8 mouse cellular contexts compared by ENCODE assay signal in the genomic region with DNA sequence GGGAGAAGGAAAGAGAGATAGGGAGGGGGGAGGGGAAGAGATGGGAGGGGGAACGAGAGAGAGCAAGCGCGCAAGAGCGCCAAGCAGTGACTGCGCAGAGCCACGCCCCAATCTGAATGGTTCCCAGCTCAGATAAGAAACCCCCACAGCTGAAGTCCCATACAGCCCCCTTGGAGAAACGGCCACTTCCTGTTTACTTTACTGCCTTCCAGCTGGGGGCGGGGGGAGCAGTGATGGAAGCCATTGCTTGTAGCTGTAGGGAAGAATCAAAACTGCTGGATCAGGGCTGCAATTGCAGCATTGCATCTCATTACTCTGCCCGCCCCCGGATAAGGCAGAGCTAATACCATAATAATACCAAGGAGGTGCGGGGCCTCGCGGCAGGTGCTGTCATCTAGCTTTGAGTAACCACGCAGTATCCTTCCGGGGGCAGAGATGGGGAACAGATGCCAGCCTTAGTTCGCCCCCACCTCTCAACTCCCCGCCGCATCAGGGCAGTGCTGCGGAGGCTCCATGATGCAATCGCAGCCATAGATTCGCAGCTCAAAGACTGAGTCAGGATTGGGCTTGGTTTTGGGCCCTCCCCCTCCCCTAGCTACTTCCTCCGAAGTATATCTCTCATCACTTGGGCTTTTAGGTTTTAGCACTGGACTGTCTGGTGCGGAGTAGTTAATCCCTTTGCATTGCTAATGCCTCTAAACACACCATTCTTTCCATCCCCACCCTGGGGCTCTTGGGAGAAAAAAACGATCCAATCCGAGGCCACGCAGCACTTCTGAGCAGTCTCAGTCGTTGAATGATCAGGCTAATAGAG.
DNase-seq lines count a peak whose midpoint lies in the region; ATAC-seq lines count a peak whose summit lies in the region.

No protein-coding gene starts in this region.

- H3K9me3 ChIP-seq in hindbrain, embryonic 15.5 days, result no peaks in the 10 kb centered on the region

- H3K9ac ChIP-seq in hindbrain, embryonic 15.5 days, result peak overlapping the region; percentile 45

- H3K27me3 ChIP-seq in hindbrain, embryonic 15.5 days, result peaks cover 19% of the 10 kb centered on the region; the same call in 1 of the 2 replicates

- no peaks in the 10 kb centered on the region for H3K36me3 ChIP-seq in hindbrain, embryonic 15.5 days

- 7% methylated on average over 27 of the region's 27 CpGs for WGBS in hindbrain, embryonic 15.5 days

- ATAC-seq in hindbrain, embryonic 15.5 days (ENCODE audit: low FRiP score, low read depth), result peak; percentile 95

- peak overlapping the region; percentile 96 for H3K27ac ChIP-seq in hindbrain, embryonic 15.5 days (replicated peaks)

- peak overlapping the region; percentile 42 for H3K4me3 ChIP-seq in hindbrain, embryonic 15.5 days

- peak; percentile 87 for DNase-seq in NIH3T3 (ENCODE audit: low read depth)
- DNase-seq in cerebellum, adult 9-11 months, result peak; percentile 79
- DNase-seq in frontal cortex, postnatal 36 days (ENCODE audit: low spot score in 2 of 2), result peak; percentile 54 to 58
- DNase-seq in left cerebral cortex, adult 18-20 months (ENCODE audit: low spot score in 2 of 2), result peak; percentile 44 to 62
- DNase-seq in lung, postnatal 4 days, result peak; percentile 83 to 90
- peak; percentile 93 for DNase-seq in retina, postnatal 1 day
- peak; percentile 32 for DNase-seq in urinary bladder, adult 2 months (ENCODE audit: low spot score)

- H3K4me1 ChIP-seq in hindbrain, embryonic 15.5 days (replicated peaks), result peaks cover 16% of the 10 kb centered on the region

- peak overlapping the region; percentile 60 for H3K4me2 ChIP-seq in hindbrain, embryonic 15.5 days

Comparison
In these comparisons a context has a peak if more than half of its experiments do, and no peak if none do; other contexts are left out.
1. Peak in every context shown above with its lines: DNase-seq, ATAC-seq, H3K4me3 ChIP-seq and H3K27ac ChIP-seq.
2. DNase-seq: peak in every context shown above with its lines; median percentile 93 in retina, postnatal 1 day; 87 in NIH3T3; 86 in lung, postnatal 4 days; 79 in cerebellum, adult 9-11 months; 56 in frontal cortex, postnatal 36 days; 53 in left cerebral cortex, adult 18-20 months; 32 in urinary bladder, adult 2 months.